8 mouse cellular contexts compared by ENCODE assay signal in genomic region chrX:56455372-56456246, GRCm38 (mm10). TPM values are rescaled to one million over a fixed set of nuclear protein-coding genes. Genes with fewer than 3 reads are reported as not detected.
DNase-seq lines count a peak whose midpoint lies in the region; ATAC-seq and TF ChIP-seq lines count a peak whose summit lies in the region.

No protein-coding gene starts in this region.

- H3K4me1 ChIP-seq in ES-Bruce4 (ENCODE audit: control insufficient read depth, insufficient read depth, low read length): no peaks in the 10 kb centered on the region
- H3K4me1 ChIP-seq in forebrain, embryonic 14.5 days (ENCODE audit: control insufficient read depth, insufficient read depth, low read length): no peaks in the 10 kb centered on the region
- no peaks in the 10 kb centered on the region; the same call in 1 of the 2 replicates for H3K4me1 ChIP-seq in lung, adult 2 months (ENCODE audit: control insufficient read depth, insufficient read depth, low read length)

- 28% methylated on average over 57 of the region's 65 CpGs for WGBS in forebrain, embryonic 14.5 days
- WGBS in lung, adult 2 months: 29% methylated on average over 65 of the region's 65 CpGs

- peak overlapping the region; percentile 91 for H3K4me3 ChIP-seq in ES-Bruce4 (ENCODE audit: low read depth, low read length)
- H3K4me3 ChIP-seq in forebrain, embryonic 14.5 days (ENCODE audit: low read depth, low read length): peak overlapping the region; percentile 50
- peak overlapping the region; percentile 59 for H3K4me3 ChIP-seq in lung, adult 2 months (replicated peaks; ENCODE audit: extremely low read depth, low read depth, low read length)

- DNase-seq in forebrain, embryonic 14.5 days (ENCODE audit: low spot score): peak; percentile 92
- peak; percentile 81 for DNase-seq in heart, postnatal 25 days (ENCODE audit: low spot score)
- DNase-seq in layer of hippocampus, adult 18-20 months (ENCODE audit: low spot score in 2 of 2): peak; percentile 85 to 90
- peak; percentile 73 for DNase-seq in lung, adult 2 months
- DNase-seq in thymus, adult 18-20 months: peak; percentile 84 to 87

- peak; percentile 97 for ATAC-seq in cerebellum, adult (ENCODE audit: insufficient number of reproducible peaks, low FRiP score, low TSS enrichment)
- peak; percentile 96 for ATAC-seq in forebrain, embryonic 14.5 days
- ATAC-seq in neutrophil, adult 5-6 weeks (ENCODE audit: extremely low read depth, insufficient number of reproducible peaks, low FRiP score, poor library complexity, severe bottlenecking): peak; percentile 88

- TF ChIP-seq EP300 in ES-Bruce4 (IDR thresholded peaks at IDR 0.05; ENCODE audit: insufficient read depth, low read depth, low read length): no peak

- no peaks in the 10 kb centered on the region for H3K36me3 ChIP-seq in ES-Bruce4 (ENCODE audit: control insufficient read depth, insufficient read depth, low read length, poor library complexity, severe bottlenecking)
- H3K36me3 ChIP-seq in forebrain, embryonic 14.5 days (ENCODE audit: control insufficient read depth, insufficient read depth, low read length): no peaks in the 10 kb centered on the region

- peak overlapping the region; percentile 54 for H3K4me2 ChIP-seq in forebrain, embryonic 14.5 days (ENCODE audit: low read length)

- TF ChIP-seq CTCF in ES-Bruce4 (IDR thresholded peaks at IDR 0.05; ENCODE audit: low read depth, low read length): no peak
- TF ChIP-seq CTCF in lung, adult 2 months (IDR thresholded peaks at IDR 0.05; ENCODE audit: insufficient read depth, low read length): no peak

- intact Hi-C loops in heart, postnatal 25 days (cut with DNase I): loop anchor here (2.0 kb wide), 1 partner anchor 17 kb away; no protein-coding TSS in a partner anchor

- no peaks in the 10 kb centered on the region for H3K27me3 ChIP-seq in ES-Bruce4 (ENCODE audit: control insufficient read depth, insufficient read depth, low read length, poor library complexity, severe bottlenecking)
- H3K27me3 ChIP-seq in forebrain, embryonic 14.5 days (replicated peaks; ENCODE audit: control insufficient read depth, insufficient read depth, low read length): no peaks in the 10 kb centered on the region

- peak overlapping the region; percentile 8; the same call in 1 of the 2 replicates for H3K27ac ChIP-seq in ES-Bruce4 (ENCODE audit: insufficient read depth, low read length)
- H3K27ac ChIP-seq in forebrain, embryonic 14.5 days (ENCODE audit: low read depth, low read length): peak overlapping the region; percentile 94

- H3K9ac ChIP-seq in ES-Bruce4 (ENCODE audit: low read depth, poor library complexity, severe bottlenecking): peak overlapping the region; percentile 85
- peak overlapping the region; percentile 80 for H3K9ac ChIP-seq in forebrain, embryonic 14.5 days (ENCODE audit: low read length)

- no peaks in the 10 kb centered on the region for H3K9me3 ChIP-seq in ES-Bruce4 (replicated peaks; ENCODE audit: control insufficient read depth, insufficient read depth, low read length, poor library complexity, severe bottlenecking)
- H3K9me3 ChIP-seq in forebrain, embryonic 14.5 days (replicated peaks; ENCODE audit: control insufficient read depth, low read length): no peaks in the 10 kb centered on the region

- peak; percentile 31 for TF ChIP-seq POLR2A in ES-Bruce4 (IDR thresholded peaks at IDR 0.05; ENCODE audit: insufficient read depth, low read length)
- TF ChIP-seq POLR2A in lung, adult 2 months (IDR thresholded peaks at IDR 0.05; ENCODE audit: borderline replicate concordance, extremely low read depth, low read depth, low read length): peak; percentile 61; the same call in 1 of the 2 replicates

RNA-seq across cellular contexts. Expression of gene Ints6l, which starts 1.0 kb away (rescaled TPM):
- 10.5 and 11.1 TPM in 2 replicates for polyA plus RNA-seq in ES-Bruce4 (2011; ENCODE audit: insufficient read depth, insufficient read length, low read depth, missing spikeins)
- polyA plus RNA-seq in forebrain, embryonic 14.5 days (2014; fragmentation: Nextera tagmentation; extraction: Ambion mirVana): 16.3 and 17.1 TPM in 2 replicates
- 1 to 10 TPM; 6.3 to 6.6 TPM for total RNA-seq in heart, postnatal 25 days (2021)
- total RNA-seq in layer of hippocampus, adult 18-20 months (2021): 10 to 100 TPM; 30.1 to 38.2 TPM
- polyA plus RNA-seq in lung, adult 2 months (2012; rRNA removed): 15.4 and 24.4 TPM in 2 replicates
- 106 and 111 TPM in 2 replicates for total RNA-seq in neutrophil, adult 5-6 weeks (2017)

RNA-seq across cellular contexts. Expression of gene Gm2174, which starts 7.8 kb away (rescaled TPM):
- 2.4 TPM in 1 of 2 replicates, not detected in the other for polyA plus RNA-seq in ES-Bruce4 (2011; ENCODE audit: insufficient read depth, insufficient read length, low read depth, missing spikeins)
- 2.3 and 3.1 TPM in 2 replicates for polyA plus RNA-seq in forebrain, embryonic 14.5 days (2014; fragmentation: Nextera tagmentation; extraction: Ambion mirVana)
- total RNA-seq in heart, postnatal 25 days (2021): 1 to 10 TPM in 1 of 2 experiments, not detected in 1; 2.3 TPM
- not detected for total RNA-seq in layer of hippocampus, adult 18-20 months (2021)
- polyA plus RNA-seq in lung, adult 2 months (2012; rRNA removed): not detected in 2 replicates
- 2.0 TPM in 1 of 2 replicates, not detected in the other for total RNA-seq in neutrophil, adult 5-6 weeks (2017)

Comparison
In these comparisons a context has a peak if more than half of its experiments do, and no peak if none do; other contexts are left out.
1. Peak in every context shown above with its lines: DNase-seq, ATAC-seq, H3K4me3 ChIP-seq and H3K27ac ChIP-seq.
2. RNA of gene Ints6l, which starts 1.0 kb away (total RNA-seq): 106 to 111 TPM in neutrophil, adult 5-6 weeks and 30.1 to 38.2 TPM in layer of hippocampus, adult 18-20 months; 6.3 to 6.6 TPM in heart, postnatal 25 days; every median in the first group is over 4 times any median in the second.